Mouse (Mus musculus) lung, postnatal 0 days (tissue): Measurements from ENCODE around the gene Fam104a.

Experiments
- CTCF ChIP-seq: IDR thresholded peaks from 2 replicates; pipeline ENCODE4 v1.5.1; 2016; ENCODE audit warnings: antibody characterized with exemption, mild to moderate bottlenecking
- EP300 ChIP-seq: IDR thresholded peaks from 2 replicates; pipeline ENCODE4 v1.6.1; 2016; ENCODE audit warnings: antibody characterized with exemption, mild to moderate bottlenecking, control low read depth

- no peak for TF ChIP-seq CTCF
- TF ChIP-seq EP300 = no peak
These were observed 31.4 kb downstream of the Fam104a start for GRCm38 (mm10) chr11:113652516-113652915.
